Mouse (Mus musculus): ENCODE results near the gene Gramd1a.

DNA sequence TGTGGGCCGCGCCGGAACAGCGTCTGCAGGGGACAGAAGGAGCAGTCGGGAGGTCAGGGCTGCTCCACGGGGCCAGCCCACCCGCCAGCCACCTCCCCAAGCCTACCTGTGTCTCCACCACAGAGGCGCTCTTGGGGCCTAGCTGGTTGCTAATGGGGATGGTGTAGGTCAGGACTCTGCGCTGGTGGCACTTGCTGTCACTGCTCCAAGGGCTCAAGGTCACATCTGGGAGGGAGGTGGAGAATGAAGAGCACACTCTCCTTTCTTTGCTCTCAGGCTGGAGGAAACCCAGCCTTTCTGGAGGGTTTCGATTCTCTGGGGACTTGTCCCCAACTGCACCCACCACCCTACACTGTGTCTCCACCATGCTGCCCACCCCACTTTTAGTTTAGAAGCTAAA is 20.0 kb downstream of the Gramd1a start:
- TF ChIP-seq CTCF (IDR thresholded peaks at IDR 0.05; ENCODE audit: control insufficient read depth, insufficient read depth, low read length) (no peak), POLR2A (IDR thresholded peaks at IDR 0.05; ENCODE audit: borderline replicate concordance, control insufficient read depth, low read depth, low read length) (no peak)

All from bone marrow, adult 2 months (tissue).